Mouse (Mus musculus): ENCODE data around the gene Ptpa.
A peak's percentile ranks its signal among the peaks of the same experiment; 100 is the strongest.
"Not testable (repeated sequence)": the region's sequence is repeated elsewhere in the genome, so short reads cannot be mapped to it uniquely, and the experiment has no call there.

The Ptpa gene

DNA sequence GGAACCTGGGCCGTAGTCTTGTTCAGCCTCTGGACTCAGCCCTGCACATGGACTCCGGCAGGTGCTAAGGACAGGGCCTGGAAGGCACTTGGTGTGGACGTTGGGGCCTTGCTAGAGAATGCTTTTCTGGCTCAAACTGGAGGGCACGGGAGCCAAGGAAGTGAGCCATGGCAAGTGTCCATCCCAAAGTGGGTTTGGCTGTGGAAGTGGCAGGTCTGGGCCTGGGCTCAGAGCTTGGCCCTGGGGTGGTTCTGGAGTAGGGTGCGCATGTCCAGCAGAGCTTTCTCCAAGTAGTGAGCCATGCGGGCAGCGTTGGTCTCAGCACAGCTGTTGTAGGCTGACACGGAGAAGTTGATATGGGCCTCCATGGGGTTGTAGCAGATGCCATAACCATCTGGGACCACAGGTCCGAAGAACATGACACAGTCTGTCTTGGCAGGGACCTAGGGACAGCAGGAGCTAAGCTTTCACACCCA lies 13.4 kb upstream of the Ptpa start:
- no peak for DNase-seq (ENCODE audit: low read depth in 1 of 2, low spot score in 2 of 2)

DNA sequence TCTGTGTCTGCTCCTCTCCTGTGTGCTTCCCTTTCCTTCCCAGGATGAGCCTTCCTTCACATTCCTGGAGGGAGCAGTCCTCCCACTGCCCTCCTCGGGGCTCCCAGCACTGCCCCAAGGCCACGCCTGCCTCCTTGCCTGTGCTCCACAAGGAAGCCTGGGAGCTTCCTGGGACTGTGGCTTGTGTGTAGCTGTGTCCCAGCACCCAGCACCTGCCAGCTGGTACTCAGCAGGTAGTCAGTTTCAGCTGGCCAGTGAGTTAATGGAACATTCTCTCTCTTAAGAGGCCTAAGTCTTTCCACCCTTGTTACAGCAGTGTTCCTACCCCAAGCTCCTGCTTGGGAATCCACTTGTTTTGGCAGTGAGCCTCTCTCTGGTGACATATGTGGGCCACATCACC lies 13.0 kb upstream of the Ptpa start:
- no peak for DNase-seq (ENCODE audit: low read depth in 1 of 2, low spot score in 2 of 2)

DNA sequence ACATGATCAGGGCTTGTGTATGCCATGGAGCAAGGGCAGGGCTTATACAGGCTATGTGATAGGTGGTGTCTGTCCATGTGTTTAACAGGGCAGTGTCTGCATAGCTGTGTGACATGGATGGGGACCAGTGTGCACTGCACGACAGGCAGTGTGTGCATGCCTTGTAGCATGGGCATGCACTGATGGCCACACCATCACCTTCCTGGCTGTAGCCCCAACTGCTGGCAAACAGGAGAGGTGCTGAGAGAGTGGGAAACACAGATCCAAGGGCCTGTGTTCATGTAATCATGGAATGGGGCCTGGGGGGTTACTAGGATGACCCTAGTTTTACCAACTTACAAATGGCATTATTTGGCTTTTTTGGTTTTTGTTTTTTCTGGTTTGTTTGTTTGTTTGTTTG lies 12.0 kb upstream of the Ptpa start:
- DNase-seq (ENCODE audit: low read depth in 1 of 2, low spot score in 2 of 2), result no peak

DNA sequence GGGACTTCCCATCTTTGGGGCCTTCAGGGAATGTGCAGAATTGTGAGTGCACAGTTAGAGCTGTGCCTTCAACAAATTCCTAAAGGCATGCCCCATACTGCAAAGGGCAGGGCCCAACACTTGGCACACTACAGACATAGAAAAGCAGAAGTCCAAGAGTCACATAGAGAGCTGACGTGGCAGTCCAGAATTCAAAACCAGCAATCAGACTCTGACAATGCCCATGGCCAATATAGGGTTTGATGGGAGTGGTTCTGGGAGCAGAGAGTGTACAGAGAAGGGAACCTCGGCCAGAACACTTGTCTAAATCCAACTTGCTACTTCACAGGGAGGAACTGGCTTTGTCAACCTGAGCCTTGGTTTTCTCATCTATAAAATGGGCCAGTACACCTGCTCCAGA lies 8.6 kb upstream of the Ptpa start:
- no peak for DNase-seq (ENCODE audit: low read depth in 1 of 2, low spot score in 2 of 2)

DNA sequence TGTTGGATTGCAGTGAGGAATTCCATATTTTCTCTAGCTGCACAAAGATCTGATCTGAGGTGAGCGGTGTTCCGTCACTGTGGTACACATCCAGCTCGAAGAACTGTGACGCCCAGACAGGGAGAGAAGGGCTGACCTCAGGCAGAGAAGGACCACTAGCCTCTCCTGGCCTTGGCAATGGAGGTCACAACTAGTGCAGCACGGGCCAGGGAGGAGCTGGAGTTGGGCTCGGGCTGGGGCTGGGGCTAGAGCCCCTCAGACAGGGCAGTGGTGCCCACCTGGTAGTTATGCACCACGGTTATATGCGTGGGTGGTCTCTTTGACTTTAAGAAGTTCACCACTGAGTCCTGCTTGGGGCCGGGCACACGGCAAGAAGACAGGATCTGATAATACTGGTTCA lies 8.1 kb upstream of the Ptpa start:
- DNase-seq (ENCODE audit: low read depth in 1 of 2, low spot score in 2 of 2), result no peak

DNA sequence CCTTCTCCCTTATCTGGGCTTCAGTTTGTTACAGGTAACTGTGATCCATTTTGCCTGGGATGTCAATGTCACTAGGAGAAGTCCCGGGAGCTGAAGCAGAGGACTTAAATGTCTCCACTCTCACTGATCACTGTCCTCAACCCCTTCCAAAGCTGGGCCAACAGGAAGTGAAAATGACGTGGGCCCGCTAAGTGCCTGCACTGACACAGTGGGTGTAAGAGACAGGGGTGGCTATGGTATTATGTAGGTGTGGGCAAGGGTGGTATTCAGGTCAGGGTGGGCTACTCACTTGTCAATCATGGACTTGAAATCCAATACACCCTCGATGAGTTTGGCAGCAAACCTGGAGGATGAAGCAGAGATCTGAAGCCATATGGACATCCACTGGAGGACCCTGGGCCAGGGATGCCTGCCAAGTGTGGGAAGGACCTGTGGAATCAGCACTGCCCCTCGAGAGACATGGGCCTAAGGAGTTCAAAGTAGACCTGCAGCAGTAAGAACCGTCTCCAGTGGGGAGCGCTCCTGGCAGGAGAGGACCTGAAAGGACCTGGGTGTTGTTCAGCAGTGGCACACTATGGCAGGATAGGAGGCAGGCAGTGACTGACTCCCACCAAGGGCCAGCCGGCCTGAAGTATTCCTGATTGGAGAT lies 7.3 kb upstream of the Ptpa start:
- DNase-seq (ENCODE audit: low read depth in 1 of 2, low spot score in 2 of 2), result no peak

DNA sequence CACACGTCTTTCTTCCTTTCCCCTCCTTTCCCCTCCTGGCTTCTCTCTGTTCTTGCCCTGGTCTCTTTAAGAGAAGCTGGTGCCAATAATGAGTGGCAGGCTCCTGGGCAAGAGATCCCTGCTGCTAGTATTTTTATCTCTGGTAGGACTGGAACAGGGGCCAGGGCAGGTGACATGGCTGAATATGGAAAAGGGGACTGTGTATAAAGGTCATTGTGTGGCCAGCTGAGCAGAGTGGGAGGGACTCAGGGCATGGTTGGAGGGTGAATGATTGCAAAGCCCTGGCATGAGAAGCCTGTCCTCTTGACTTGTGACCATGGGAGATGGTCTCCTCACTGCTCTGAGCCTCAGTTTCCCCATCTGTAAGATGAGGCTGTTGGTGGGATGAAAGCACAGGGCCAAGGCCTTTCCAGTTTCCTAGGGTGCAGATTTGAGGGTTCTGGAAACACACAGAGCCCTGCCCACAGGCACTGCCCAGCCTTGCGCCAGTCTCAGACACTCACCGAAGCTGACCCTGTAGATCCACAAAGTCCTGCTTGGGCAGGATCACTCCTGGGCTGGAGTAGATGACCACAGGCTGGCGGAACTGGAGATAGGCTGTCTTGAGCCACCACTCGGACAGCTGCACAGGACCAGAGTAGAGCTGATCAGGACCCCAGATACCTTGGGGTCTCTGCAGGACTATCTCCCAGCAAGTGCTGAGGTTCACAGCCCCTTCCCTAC lies 6.2 kb upstream of the Ptpa start:
- DNase-seq (ENCODE audit: low read depth in 1 of 2, low spot score in 2 of 2), result no peak

DNA sequence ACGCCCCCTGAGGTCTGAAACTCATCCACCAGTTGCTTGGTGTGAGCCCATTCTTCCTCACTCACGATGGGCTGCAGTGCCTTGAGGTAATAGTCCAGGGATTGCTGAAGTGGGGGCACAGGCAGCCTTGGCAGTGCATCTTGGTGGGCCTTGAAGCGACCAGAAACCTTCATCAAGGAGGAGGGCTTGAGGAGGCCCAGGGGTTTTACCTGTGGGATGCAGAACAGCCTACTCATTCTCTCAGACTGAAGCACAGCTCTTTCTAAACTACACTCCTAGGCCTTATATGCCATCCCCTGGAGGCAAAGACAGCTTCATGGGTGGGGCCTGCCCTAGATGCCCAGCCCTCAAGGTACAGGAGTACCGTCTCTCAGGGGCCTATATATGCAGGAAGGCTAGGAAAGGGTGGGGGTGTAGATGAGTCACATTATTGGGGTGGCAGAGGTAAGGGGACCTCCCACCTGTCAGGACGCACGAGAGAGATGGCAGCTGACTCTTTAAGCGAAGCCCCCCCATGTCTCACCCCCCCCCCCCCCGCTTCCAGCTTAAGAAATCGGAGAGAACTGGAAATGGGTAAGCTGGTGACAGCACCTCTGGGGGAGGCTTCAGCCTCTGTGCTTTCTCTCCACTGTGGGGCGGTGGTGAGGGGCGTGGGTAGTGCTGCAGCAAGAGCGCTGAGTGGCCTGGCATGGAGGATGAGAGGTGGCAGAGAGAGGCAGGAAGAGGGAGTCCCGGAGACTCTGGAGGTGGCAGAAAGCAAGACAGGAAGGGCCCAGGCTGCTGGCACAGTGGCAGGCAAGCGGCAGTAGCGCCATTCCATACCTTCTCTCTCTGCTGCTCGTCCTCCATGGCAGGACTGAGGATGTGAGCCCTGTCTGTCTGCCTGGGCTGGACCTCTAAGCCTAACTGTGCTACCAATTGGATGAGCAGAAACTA lies 2.5 kb upstream of the Ptpa start:
- DNase-seq (ENCODE audit: low read depth in 1 of 2, low spot score in 2 of 2), result no peak

DNA sequence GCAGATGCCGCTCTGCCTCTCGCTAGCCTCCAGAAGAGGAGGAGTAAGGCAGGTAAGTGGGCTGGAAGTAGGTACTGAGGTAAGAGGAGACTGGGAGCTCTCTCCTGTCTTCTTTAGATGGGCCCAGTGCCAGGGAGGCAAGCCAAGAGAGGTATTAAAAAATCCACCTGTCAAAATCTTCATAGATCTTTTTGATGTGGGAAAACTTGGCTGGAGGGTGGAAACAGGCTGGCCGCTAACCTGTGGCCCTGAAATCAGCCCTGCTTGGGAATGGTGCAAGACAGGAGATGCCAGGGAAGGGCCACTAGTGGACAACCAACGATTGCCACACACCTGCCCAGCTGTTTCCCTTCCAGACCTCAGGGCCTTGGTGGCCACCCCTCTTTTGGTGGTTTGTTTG lies 1.7 kb upstream of the Ptpa start:
- DNase-seq (ENCODE audit: low read depth in 1 of 2, low spot score in 2 of 2), result no peak

DNA sequence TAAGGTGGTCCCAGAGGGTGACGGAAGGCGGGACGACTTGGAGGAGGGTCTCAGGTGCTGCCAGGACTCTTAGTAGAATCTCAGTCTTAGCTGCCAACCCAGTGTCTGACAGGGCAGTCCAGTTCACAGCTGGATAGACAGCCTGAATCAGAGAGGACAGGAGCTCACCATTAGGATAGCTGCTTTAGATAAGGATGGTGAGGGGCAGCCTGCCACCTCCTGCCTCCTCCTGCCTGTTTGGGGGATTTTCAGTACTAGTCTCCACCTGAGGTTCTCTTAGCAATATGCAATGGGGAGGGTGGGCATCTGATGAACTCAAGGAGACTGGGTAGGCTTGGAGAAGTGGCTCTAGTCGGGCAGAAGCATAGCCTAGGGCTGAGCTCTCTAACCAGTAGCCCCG lies 1.2 kb upstream of the Ptpa start:
- DNase-seq (ENCODE audit: low read depth in 1 of 2, low spot score in 2 of 2), result no peak

DNA sequence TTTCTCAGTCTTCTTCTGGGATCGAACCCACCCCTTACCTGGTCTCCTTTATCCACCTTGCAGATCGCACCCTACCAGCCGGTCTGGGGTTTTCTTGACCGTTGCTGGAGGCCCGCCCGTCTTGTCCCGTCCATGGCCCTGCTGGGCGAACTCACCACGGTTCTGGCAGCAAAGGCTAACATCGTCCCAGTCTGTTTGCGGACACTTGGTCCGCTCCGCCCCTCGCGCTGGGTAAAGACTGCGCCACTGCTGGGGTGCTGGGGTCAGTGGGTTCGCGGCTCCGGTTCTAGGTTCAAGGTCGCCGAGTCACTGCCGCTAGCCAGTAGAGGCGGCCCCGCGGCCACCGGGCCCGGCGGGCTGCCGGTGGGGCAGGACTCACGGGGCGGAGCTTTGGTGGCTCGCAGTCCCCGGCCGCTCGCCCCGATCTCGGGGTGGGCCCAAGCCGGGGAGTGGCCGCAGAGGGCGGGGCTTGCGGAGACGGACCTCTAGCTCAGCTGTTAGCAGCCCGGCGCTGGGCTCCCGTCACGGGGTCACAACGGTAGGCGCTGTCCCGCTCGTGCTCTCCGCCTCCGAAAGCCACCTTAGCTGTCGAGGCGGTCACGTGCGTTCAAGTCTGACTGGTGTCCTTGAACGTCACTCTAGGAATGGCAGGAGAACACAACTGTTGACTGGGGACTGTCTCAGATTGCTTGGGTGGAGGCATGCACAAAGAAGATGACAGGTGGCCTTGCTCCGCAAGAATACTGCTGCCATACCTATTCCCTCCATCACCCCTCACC lies 493 bp upstream of the Ptpa start, which contains the start of gene Crat:
TSS of gene Crat (minus strand) at position 657 of the 779 bp plus-strand sequence.
- DNase-seq (ENCODE audit: low read depth in 1 of 2, low spot score in 2 of 2), result peak; percentile 71 to 74

DNA sequence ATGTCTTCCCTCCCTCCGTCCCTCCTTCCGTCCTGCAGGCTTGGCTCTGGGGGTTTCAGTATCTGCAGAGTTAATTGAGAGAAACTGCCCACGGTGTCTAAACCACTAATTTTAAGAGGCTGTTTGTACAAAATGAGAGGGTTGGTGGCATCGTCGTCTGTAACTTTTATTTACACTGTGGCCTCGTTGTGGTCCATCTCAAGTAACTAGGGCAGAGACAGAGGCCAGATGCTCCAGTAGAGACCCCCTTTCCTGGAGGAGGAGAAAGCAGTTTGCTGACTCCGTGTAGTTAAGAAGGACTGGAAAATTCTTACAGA lies 768 bp downstream of the Ptpa start:
- no peak for DNase-seq (ENCODE audit: low read depth in 1 of 2, low spot score in 2 of 2)

DNA sequence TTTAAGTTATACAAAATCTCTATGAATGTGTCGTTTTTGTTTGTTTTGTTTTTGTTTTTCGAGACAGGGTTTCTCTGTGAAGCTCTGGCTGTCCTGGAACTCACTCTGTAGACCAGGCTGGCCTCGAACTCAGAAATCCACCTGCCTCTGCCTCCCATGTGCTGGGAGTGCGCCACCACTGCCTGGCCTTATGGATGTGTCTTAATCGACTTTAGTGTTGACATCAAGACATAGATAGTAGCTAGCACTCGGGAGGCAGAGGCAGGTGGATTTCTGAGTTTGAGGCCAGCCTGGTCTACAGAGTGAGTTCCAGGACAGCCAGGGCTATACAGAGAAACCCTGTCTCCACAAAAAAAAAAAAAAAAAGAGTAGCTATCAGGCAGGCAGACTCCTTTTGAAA lies 1.3 kb downstream of the Ptpa start:
- DNase-seq (ENCODE audit: low read depth in 1 of 2, low spot score in 2 of 2), result not testable (repeated sequence)

DNA sequence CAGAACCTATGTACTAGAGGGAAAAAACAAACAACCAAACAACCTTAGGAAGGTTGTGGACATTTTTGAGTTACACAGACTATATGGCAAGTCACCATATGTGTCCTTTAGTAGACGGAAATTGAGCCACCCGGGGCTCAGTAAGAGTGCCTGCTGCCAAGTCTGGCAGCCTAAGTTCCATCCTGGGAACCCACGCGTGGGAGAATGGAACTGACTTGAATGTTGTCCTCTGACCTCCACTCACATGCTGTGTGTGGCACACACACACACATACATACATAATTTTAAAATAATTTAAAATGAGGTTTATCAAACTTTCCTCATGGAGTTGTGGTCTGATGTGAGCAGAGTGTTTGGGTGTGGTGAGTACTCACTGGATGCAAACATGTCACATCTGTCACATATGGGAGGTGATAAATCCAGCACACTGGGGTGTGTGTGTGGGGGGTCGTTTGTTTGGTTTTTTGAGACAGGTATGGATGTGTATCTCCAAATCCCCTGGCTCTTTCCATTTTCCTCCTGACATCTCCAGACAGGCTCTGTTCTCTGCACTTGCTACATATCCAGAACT lies 1.8 kb downstream of the Ptpa start:
- no peak for DNase-seq (ENCODE audit: low read depth in 1 of 2, low spot score in 2 of 2)

DNA sequence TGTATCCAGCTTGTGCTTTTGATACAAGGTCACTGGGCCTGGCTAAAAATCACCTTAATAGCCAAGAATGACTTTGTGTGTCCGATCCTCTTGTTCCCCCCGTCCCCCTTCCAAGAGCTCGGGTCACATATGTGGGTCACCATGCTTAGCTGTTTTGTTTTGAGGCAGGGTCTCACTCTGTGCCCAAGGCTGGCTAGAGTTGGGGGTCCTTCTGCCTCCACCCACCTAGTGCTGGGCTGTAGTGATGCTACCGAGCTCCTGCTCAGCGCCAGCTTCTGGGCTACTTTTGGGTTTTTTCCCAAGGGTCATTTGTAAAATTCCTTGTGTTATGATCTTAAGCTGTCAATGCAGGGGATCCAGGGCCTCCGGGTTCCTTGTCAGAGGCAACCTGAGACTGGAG lies 2.4 kb downstream of the Ptpa start:
- no peak for DNase-seq (ENCODE audit: low read depth in 1 of 2, low spot score in 2 of 2)

DNA sequence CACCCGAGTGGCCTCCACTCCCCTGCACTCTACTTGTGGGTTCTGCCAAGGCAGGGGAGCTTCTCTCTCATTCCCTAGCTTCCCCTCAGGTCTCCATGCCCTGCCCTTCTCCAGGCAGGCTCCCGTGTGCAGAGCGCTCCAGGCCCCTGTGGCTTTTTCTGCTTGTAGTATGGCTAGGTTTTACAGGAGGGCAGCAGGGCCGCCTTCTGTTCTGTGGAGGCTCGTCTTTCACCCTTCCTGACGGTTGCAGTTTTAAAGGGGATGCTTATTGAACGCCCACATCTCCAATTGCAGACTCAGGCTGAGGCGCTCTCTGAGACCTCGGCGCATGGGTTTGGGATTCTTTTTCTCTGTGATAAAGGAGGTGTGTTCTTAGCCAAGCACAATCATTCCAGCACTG lies 3.3 kb downstream of the Ptpa start:
- no peak for DNase-seq (ENCODE audit: low read depth in 1 of 2, low spot score in 2 of 2)

DNA sequence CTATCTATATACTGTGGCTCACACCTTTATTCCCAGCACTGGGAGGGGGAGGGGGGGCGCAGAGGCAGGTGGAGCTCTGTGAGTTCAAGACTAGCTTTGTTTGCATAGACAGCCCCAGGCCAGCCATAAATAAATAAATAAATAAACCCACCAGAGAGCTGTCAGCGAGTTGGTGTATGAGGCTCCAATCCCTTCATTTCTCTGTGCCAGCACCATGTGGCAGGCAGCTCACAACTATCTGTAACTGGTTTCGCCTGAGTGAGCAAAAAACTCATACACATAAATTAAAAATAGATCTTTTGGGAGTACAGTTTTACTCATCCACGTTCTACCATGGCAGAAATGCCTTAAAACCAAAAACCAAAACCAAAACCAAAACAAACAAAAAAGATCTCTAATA lies 5.6 kb downstream of the Ptpa start:
- no peak for DNase-seq (ENCODE audit: low read depth in 1 of 2, low spot score in 2 of 2)

DNA sequence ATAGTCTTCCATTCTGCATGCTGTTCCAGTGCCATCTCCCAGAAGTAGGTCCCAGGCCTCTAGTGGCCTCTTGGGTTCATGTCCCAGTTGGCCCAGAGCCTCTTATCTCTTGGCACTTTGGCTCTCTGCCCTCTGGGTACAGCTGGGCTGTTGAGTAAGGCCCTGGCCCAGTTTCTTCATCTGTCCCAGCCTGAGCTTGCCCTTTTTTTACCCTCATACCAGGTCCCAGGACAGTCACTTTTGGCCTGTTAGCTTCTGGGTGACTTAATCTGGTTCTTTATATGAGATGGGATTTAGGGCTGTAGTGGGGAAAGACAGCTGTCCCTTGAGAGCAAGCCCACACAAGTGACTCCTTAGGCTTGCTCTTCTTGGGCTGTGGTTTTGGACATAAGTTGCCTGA lies 13.3 kb downstream of the Ptpa start:
- no peak for DNase-seq (ENCODE audit: low read depth in 1 of 2, low spot score in 2 of 2)

DNA sequence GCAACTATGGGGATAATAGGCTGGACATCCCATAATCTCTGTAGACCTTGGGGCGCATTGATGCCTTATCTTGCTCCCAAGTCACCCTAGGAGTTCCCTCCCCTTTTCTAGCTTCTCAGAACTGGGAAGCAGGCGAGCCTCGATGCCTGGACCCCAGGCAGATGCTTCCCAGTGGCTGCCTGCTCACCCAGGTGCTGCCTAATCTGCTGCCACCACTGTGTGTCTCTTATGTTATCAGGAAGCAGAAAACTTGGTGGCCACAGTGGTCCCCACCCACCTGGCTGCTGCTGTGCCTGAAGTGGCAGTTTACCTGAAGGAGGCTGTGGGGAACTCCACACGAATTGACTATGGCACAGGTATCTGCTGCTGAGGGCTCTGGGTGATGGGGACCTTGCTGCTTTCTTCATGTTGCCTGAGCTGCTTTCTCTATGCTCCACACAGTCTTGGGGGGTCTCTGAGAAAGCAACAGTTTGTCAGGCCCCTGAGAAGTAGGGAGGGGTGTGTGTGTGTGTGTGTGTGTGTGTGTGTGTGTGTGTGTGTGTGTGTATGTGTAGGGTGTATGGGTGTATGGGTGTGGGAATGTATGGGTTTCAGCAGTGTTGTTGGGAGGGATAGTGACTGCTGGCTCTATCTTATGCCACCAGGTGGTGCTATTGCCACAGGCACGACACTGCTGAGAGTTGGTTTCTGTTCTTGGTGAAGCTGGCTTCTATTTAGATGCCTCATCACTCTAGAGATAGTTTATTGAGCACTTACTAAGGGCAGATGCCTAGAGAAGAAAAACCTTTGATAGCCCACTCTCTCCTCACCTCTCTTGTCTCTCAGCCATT lies 19.7 kb downstream of the Ptpa start:
- DNase-seq (ENCODE audit: low read depth in 1 of 2, low spot score in 2 of 2), result peak in 1 of 2 experiments; percentile 45

DNA sequence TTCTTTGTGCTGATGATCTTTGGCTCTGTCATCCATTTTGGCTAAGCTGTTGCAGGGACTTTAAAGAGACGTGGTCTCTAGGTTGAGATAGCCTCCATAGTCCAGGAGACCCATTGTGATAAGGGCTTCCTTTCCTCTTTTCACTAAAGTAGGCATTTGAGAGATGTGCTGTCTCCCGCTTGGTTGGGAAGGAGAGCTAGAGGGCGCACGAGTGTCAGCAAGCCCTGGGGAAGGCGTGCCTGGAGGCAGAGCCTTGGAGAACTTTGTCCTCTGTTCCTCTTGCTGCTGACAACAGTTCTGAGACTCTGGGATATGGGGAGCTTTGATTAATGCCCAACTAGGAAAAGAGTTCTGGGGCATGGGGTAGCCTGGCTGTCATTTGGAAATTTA lies 20.3 kb downstream of the Ptpa start:
- DNase-seq (ENCODE audit: low read depth in 1 of 2, low spot score in 2 of 2), result no peak

Measured in monocyte, adult 2 months (primary cell).